Mouse (Mus musculus): ENCODE measurements around the gene Tead4. TPM values are rescaled to one million over a fixed set of nuclear protein-coding genes. Genes with fewer than 3 reads are reported as not detected.

Tead4 gene
- polyA plus RNA-seq, 1 experiment from 2014 or later, result 3.5 TPM

GRCm38 (mm10) chr6:128285792-128286430 lies 14.7 kb downstream of the Tead4 start:
- Histone ChIP-seq H3K9me3 (no peaks in the 10 kb centered on the region), H3K36me3 (no peaks in the 10 kb centered on the region), H3K27ac (peak overlapping the region; percentile 23; the same call in 1 of the 2 replicates), H3K4me1 (replicated peaks) (peaks cover 16% of the 10 kb centered on the region), H3K9ac (replicated peaks) (peak overlapping the region; percentile 50; the same call in 1 of the 2 replicates), H3K4me3 (replicated peaks) (peak overlapping the region; percentile 37), H3K4me2 (peak overlapping the region; percentile 61), H3K27me3 (no peaks in the 10 kb centered on the region)
- ATAC-seq (ENCODE audit: insufficient number of reproducible peaks, insufficient read depth, low FRiP score, low TSS enrichment, low read depth), result peak; percentile 68
- WGBS, result 7% methylated on average over 16 of the region's 16 CpGs

GRCm38 (mm10) chr6:128282126-128282525 lies 18.5 kb downstream of the Tead4 start:
- Histone ChIP-seq H3K9ac (replicated peaks) (no peak overlapping the region), H3K4me3 (replicated peaks) (no peak overlapping the region), H3K27ac (0 out of 2 replicates have a peak overlapping the region, but pooled peaks have one; percentile 18), H3K9me3 (no peaks in the 10 kb centered on the region), H3K27me3 (no peaks in the 10 kb centered on the region), H3K36me3 (no peaks in the 10 kb centered on the region), H3K4me2 (no peak overlapping the region), H3K4me1 (replicated peaks) (peaks cover 27% of the 10 kb centered on the region)
- WGBS, result 61% methylated on average over 3 of the region's 3 CpGs
- no peak for ATAC-seq (ENCODE audit: insufficient number of reproducible peaks, insufficient read depth, low FRiP score, low TSS enrichment, low read depth)

- Histone ChIP-seq H3K27ac (no peak overlapping the region), H3K4me1 (replicated peaks) (peaks cover 17% of the 10 kb centered on the region), H3K4me3 (replicated peaks) (no peak overlapping the region), H3K9me3 (no peaks in the 10 kb centered on the region), H3K36me3 (no peaks in the 10 kb centered on the region), H3K27me3 (no peaks in the 10 kb centered on the region), H3K4me2 (no peak overlapping the region), H3K9ac (replicated peaks) (no peak overlapping the region)
- 49% methylated on average over 14 of the region's 14 CpGs for WGBS
- ATAC-seq (ENCODE audit: insufficient number of reproducible peaks, insufficient read depth, low FRiP score, low TSS enrichment, low read depth), result no peak
Measured at GRCm38 (mm10) chr6:128280472-128281145, 20.0 kb downstream of the Tead4 start.

- H3K36me3 ChIP-seq, result no peaks in the 10 kb centered on the region
- H3K4me2 ChIP-seq, result no peak overlapping the region
- H3K4me3 ChIP-seq (replicated peaks), result no peak overlapping the region
- H3K9me3 ChIP-seq, result no peaks in the 10 kb centered on the region
- H3K9ac ChIP-seq (replicated peaks), result no peak overlapping the region
- peak overlapping the region; percentile 66; the same call in 1 of the 2 replicates for H3K27ac ChIP-seq
- H3K4me1 ChIP-seq (replicated peaks), result peaks cover 16% of the 10 kb centered on the region
- no peak for ATAC-seq (ENCODE audit: insufficient number of reproducible peaks, insufficient read depth, low FRiP score, low TSS enrichment, low read depth)
- no peaks in the 10 kb centered on the region for H3K27me3 ChIP-seq
- 19% methylated on average over 5 of the region's 5 CpGs for WGBS
Measured at GRCm38 (mm10) chr6:128279608-128280007, 21.0 kb downstream of the Tead4 start.

- Histone ChIP-seq H3K4me1 (replicated peaks) (peaks cover 16% of the 10 kb centered on the region), H3K36me3 (no peaks in the 10 kb centered on the region), H3K9ac (replicated peaks) (no peak overlapping the region), H3K27ac (no peak overlapping the region), H3K9me3 (no peaks in the 10 kb centered on the region), H3K4me2 (no peak overlapping the region), H3K4me3 (replicated peaks) (no peak overlapping the region), H3K27me3 (no peaks in the 10 kb centered on the region)
- no peak for ATAC-seq (ENCODE audit: insufficient number of reproducible peaks, insufficient read depth, low FRiP score, low TSS enrichment, low read depth)
- WGBS, result 72% methylated on average over 4 of the region's 4 CpGs
Measured at GRCm38 (mm10) chr6:128279099-128279498, 21.5 kb downstream of the Tead4 start.

- ATAC-seq (ENCODE audit: insufficient number of reproducible peaks, insufficient read depth, low FRiP score, low TSS enrichment, low read depth), result no peak
- WGBS, result 76% methylated on average over 11 of the region's 11 CpGs
- H3K4me2 ChIP-seq, result no peak overlapping the region
- no peak overlapping the region for H3K9ac ChIP-seq (replicated peaks)
- H3K4me1 ChIP-seq (replicated peaks), result peaks cover 14% of the 10 kb centered on the region
- no peaks in the 10 kb centered on the region for H3K27me3 ChIP-seq
- H3K36me3 ChIP-seq, result no peaks in the 10 kb centered on the region
- no peak overlapping the region for H3K4me3 ChIP-seq (replicated peaks)
- H3K9me3 ChIP-seq, result no peaks in the 10 kb centered on the region
- peak overlapping the region; percentile 4; the same call in 1 of the 2 replicates for H3K27ac ChIP-seq
Measured at GRCm38 (mm10) chr6:128277132-128278085, 23.2 kb downstream of the Tead4 start.

GRCm38 (mm10) chr6:128276349-128276748 lies 24.3 kb downstream of the Tead4 start:
- ATAC-seq (ENCODE audit: insufficient number of reproducible peaks, insufficient read depth, low FRiP score, low TSS enrichment, low read depth), result no peak
- Histone ChIP-seq H3K4me3 (replicated peaks) (no peak overlapping the region), H3K27ac (no peak overlapping the region), H3K36me3 (no peaks in the 10 kb centered on the region), H3K4me2 (no peak overlapping the region), H3K27me3 (no peaks in the 10 kb centered on the region), H3K9me3 (no peaks in the 10 kb centered on the region), H3K4me1 (replicated peaks) (peaks cover 13% of the 10 kb centered on the region), H3K9ac (replicated peaks) (no peak overlapping the region)
- 94% methylated on average over 6 of the region's 6 CpGs for WGBS

GRCm38 (mm10) chr6:128275506-128276064 lies 25.0 kb downstream of the Tead4 start:
- no peak overlapping the region for H3K4me3 ChIP-seq (replicated peaks)
- 84% methylated on average over 8 of the region's 8 CpGs for WGBS
- H3K27ac ChIP-seq, result no peak overlapping the region
- no peaks in the 10 kb centered on the region for H3K36me3 ChIP-seq
- no peaks in the 10 kb centered on the region for H3K27me3 ChIP-seq
- H3K9me3 ChIP-seq, result no peaks in the 10 kb centered on the region
- H3K4me1 ChIP-seq (replicated peaks), result peaks cover 11% of the 10 kb centered on the region
- no peak for ATAC-seq (ENCODE audit: insufficient number of reproducible peaks, insufficient read depth, low FRiP score, low TSS enrichment, low read depth)
- H3K4me2 ChIP-seq, result no peak overlapping the region
- H3K9ac ChIP-seq (replicated peaks), result no peak overlapping the region

- H3K4me2 ChIP-seq, result no peak overlapping the region
- H3K4me1 ChIP-seq (replicated peaks), result 0 out of 2 replicates have a peak, but pooled peaks cover 2% of the 10 kb centered on the region
- no peaks in the 10 kb centered on the region for H3K36me3 ChIP-seq
- 80% methylated on average over 1 of the region's 1 CpGs for WGBS
- H3K27ac ChIP-seq, result no peak overlapping the region
- H3K4me3 ChIP-seq (replicated peaks), result no peak overlapping the region
- H3K9ac ChIP-seq (replicated peaks), result no peak overlapping the region
- no peaks in the 10 kb centered on the region for H3K9me3 ChIP-seq
- ATAC-seq (ENCODE audit: insufficient number of reproducible peaks, insufficient read depth, low FRiP score, low TSS enrichment, low read depth), result no peak
- no peaks in the 10 kb centered on the region for H3K27me3 ChIP-seq
Measured at GRCm38 (mm10) chr6:128273507-128273906, 27.1 kb downstream of the Tead4 start.

GRCm38 (mm10) chr6:128272754-128273153 lies 27.9 kb downstream of the Tead4 start:
- Histone ChIP-seq H3K4me1 (replicated peaks) (0 out of 2 replicates have a peak, but pooled peaks cover 2% of the 10 kb centered on the region), H3K9ac (replicated peaks) (no peak overlapping the region), H3K27ac (no peak overlapping the region), H3K4me3 (replicated peaks) (no peak overlapping the region), H3K9me3 (no peaks in the 10 kb centered on the region), H3K4me2 (no peak overlapping the region), H3K27me3 (no peaks in the 10 kb centered on the region), H3K36me3 (no peaks in the 10 kb centered on the region)
- 90% methylated on average over 17 of the region's 17 CpGs for whole genome bisulfite sequencing
- ATAC-seq (ENCODE audit: insufficient number of reproducible peaks, insufficient read depth, low FRiP score, low TSS enrichment, low read depth), result no peak

Measured in limb, embryonic 12.5 days (tissue).